Comparison of ENCODE assay signal across 21 mouse cellular contexts in genomic region chr3:92011001-92011400, GRCm38 (mm10). TPM values are rescaled to one million over a fixed set of nuclear protein-coding genes. Genes with fewer than 3 reads are reported as not detected.
"Had no signal": no experiment of that assay in that cellular context is flagged by ENCODE, and none has a peak within 500 bp of the region (broad histone marks: within the 10 kb centered on the region; RNA-seq: fewer than 3 reads in every experiment).

No protein-coding gene starts in this region.

- DNase-seq: retina, postnatal 1 day; right cerebral cortex, adult 18-20 months; right cerebral cortex, postnatal 14 days; right cerebral cortex, postnatal 25 days; right cerebral cortex, postnatal 4 days; spleen, adult 18-20 months; thymus, adult 18-20 months; thymus, adult 2 months; thymus, postnatal 14 days; thymus, postnatal 25 days; thymus, postnatal 36 days; thymus, postnatal 4 days had no signal

RNA-seq across cellular contexts. Expression of gene Pglyrp3, which starts 3.4 kb away (rescaled TPM):
- polyA plus RNA-seq: neural tube, embryonic 11.5 days; neural tube, embryonic 12.5 days; neural tube, embryonic 13.5 days; neural tube, embryonic 14.5 days; neural tube, embryonic 15.5 days; small intestine, adult 2 months; spleen, adult 2 months; stomach, embryonic 14.5 days; thymus, postnatal 0 days had no signal
